In genomic region chr2:49642761-49643160, GRCm38 (mm10) we compare ENCODE assay signal across 18 mouse cellular contexts. TPM values are rescaled to one million over a fixed set of nuclear protein-coding genes. Genes with fewer than 3 reads are reported as not detected.
DNase-seq lines count a peak whose midpoint lies in the region; ATAC-seq and TF ChIP-seq lines count a peak whose summit lies in the region.
"Had no signal": no experiment of that assay in that cellular context is flagged by ENCODE, and none has a peak within 500 bp of the region (broad histone marks: within the 10 kb centered on the region; RNA-seq: fewer than 3 reads in every experiment).

No protein-coding gene starts in this region.

- peaks cover 28% of the 10 kb centered on the region for H3K4me1 ChIP-seq in forebrain, embryonic 12.5 days
- peaks cover 11% of the 10 kb centered on the region; the same call in 1 of the 2 replicates for H3K4me1 ChIP-seq in forebrain, embryonic 10.5 days
- peaks cover 59% of the 10 kb centered on the region for H3K4me1 ChIP-seq in forebrain, embryonic 15.5 days
- peaks cover 14% of the 10 kb centered on the region; the same call in 1 of the 2 replicates for H3K4me1 ChIP-seq in midbrain, postnatal 0 days (ENCODE audit: insufficient read depth, low read length)

- 0 out of 2 replicates have a peak, but pooled peaks have one; percentile 8 for TF ChIP-seq CTCF in midbrain, postnatal 0 days (IDR thresholded peaks at IDR 0.05)

- H3K27me3 ChIP-seq in forebrain, embryonic 12.5 days: no peaks in the 10 kb centered on the region
- H3K27me3 ChIP-seq in forebrain, embryonic 10.5 days (ENCODE audit: poor library complexity, severe bottlenecking): no peaks in the 10 kb centered on the region
- H3K27me3 ChIP-seq in forebrain, embryonic 15.5 days: no peaks in the 10 kb centered on the region
- H3K27me3 ChIP-seq in midbrain, postnatal 0 days (ENCODE audit: insufficient read depth, low read length): no peaks in the 10 kb centered on the region
- H3K27me3 ChIP-seq: CH12.LX; embryonic facial prominence, embryonic 12.5 days; neural tube, embryonic 12.5 days had no signal

- 0 out of 2 replicates have a peak, but pooled peaks have one; percentile 34 for ATAC-seq in forebrain, embryonic 12.5 days (ENCODE audit: low FRiP score)
- peak; percentile 17; the same call in 1 of the 2 replicates for ATAC-seq in forebrain, embryonic 15.5 days (replicated peaks)
- no peak for ATAC-seq in midbrain, postnatal 0 days (ENCODE audit: low FRiP score)

- peak overlapping the region; percentile 15; the same call in 1 of the 2 replicates for H3K4me2 ChIP-seq in forebrain, embryonic 12.5 days
- no peak overlapping the region for H3K4me2 ChIP-seq in forebrain, embryonic 15.5 days (replicated peaks)
- peak overlapping the region; percentile 0; the same call in 1 of the 2 replicates for H3K4me2 ChIP-seq in midbrain, postnatal 0 days (ENCODE audit: low read depth, low read length, poor library complexity, severe bottlenecking)
- H3K4me2 ChIP-seq: embryonic facial prominence, embryonic 12.5 days; neural tube, embryonic 12.5 days had no signal

- peak overlapping the region; percentile 42; the same call in 1 of the 2 replicates for H3K27ac ChIP-seq in forebrain, embryonic 12.5 days
- no peak overlapping the region for H3K27ac ChIP-seq in forebrain, embryonic 10.5 days
- H3K27ac ChIP-seq in forebrain, embryonic 15.5 days (replicated peaks): peak overlapping the region; percentile 55
- no peak overlapping the region for H3K27ac ChIP-seq in midbrain, postnatal 0 days (ENCODE audit: low read depth, low read length)
- H3K27ac ChIP-seq: embryonic facial prominence, embryonic 12.5 days; neural tube, embryonic 12.5 days had no signal

- no peak overlapping the region for H3K4me3 ChIP-seq in forebrain, embryonic 12.5 days (replicated peaks)
- no peak overlapping the region for H3K4me3 ChIP-seq in forebrain, embryonic 10.5 days
- no peak overlapping the region for H3K4me3 ChIP-seq in forebrain, embryonic 15.5 days
- no peak overlapping the region for H3K4me3 ChIP-seq in midbrain, postnatal 0 days (ENCODE audit: low read depth, low read length)
- H3K4me3 ChIP-seq: embryonic facial prominence, embryonic 12.5 days; neural tube, embryonic 12.5 days had no signal

- H3K36me3 ChIP-seq in forebrain, embryonic 12.5 days (replicated peaks): peaks cover 5% of the 10 kb centered on the region; the same call in 1 of the 2 replicates
- peaks cover 44% of the 10 kb centered on the region for H3K36me3 ChIP-seq in forebrain, embryonic 10.5 days (replicated peaks)
- H3K36me3 ChIP-seq in forebrain, embryonic 15.5 days: peaks cover 6% of the 10 kb centered on the region
- 0 out of 2 replicates have a peak, but pooled peaks cover 2% of the 10 kb centered on the region for H3K36me3 ChIP-seq in midbrain, postnatal 0 days (ENCODE audit: insufficient read depth, low read length)
- H3K36me3 ChIP-seq: embryonic facial prominence, embryonic 12.5 days had no signal

- H3K9me3 ChIP-seq in forebrain, embryonic 12.5 days: 0 out of 2 replicates have a peak, but pooled peaks cover 3% of the 10 kb centered on the region
- peaks cover 11% of the 10 kb centered on the region for H3K9me3 ChIP-seq in forebrain, embryonic 10.5 days
- H3K9me3 ChIP-seq in forebrain, embryonic 15.5 days: no peaks in the 10 kb centered on the region
- H3K9me3 ChIP-seq in midbrain, postnatal 0 days (ENCODE audit: low read length): no peaks in the 10 kb centered on the region
- H3K9me3 ChIP-seq: embryonic facial prominence, embryonic 12.5 days had no signal

- WGBS in forebrain, embryonic 12.5 days: 95% methylated on average over 3 of the region's 3 CpGs
- 91% methylated on average over 3 of the region's 3 CpGs for WGBS in forebrain, embryonic 10.5 days
- 73% methylated on average over 3 of the region's 3 CpGs for WGBS in forebrain, embryonic 15.5 days
- 52% methylated on average over 3 of the region's 3 CpGs for WGBS in midbrain, postnatal 0 days

- H3K9ac ChIP-seq in forebrain, embryonic 12.5 days: no peak overlapping the region
- H3K9ac ChIP-seq in forebrain, embryonic 15.5 days (replicated peaks): no peak overlapping the region
- no peak overlapping the region for H3K9ac ChIP-seq in midbrain, postnatal 0 days (replicated peaks; ENCODE audit: low read length, poor library complexity, severe bottlenecking)
- H3K9ac ChIP-seq: embryonic facial prominence, embryonic 12.5 days; neural tube, embryonic 12.5 days had no signal

- no peak for DNase-seq in forebrain, embryonic 10.5 days (ENCODE audit: extremely low spot score, low spot score)
- DNase-seq in layer of hippocampus, adult 11-12 months (ENCODE audit: low spot score): peak; percentile 31
- no peak for DNase-seq in layer of hippocampus, postnatal 10 days (ENCODE audit: low spot score in 2 of 2)
- no peak for DNase-seq in midbrain, postnatal 0 days (ENCODE audit: low spot score)
- no peak for DNase-seq in right cerebral cortex, adult 18-20 months
- DNase-seq: kidney, adult 8-10 months; kidney, postnatal 36 days; layer of hippocampus, postnatal 36 days; left cerebral cortex, postnatal 4 days; lung, adult 2 months; lung, postnatal 4 days; thymus, postnatal 25 days had no signal

RNA-seq across cellular contexts. Expression of gene Kif5c, which starts 23.7 kb away (rescaled TPM):
- polyA plus RNA-seq in forebrain, embryonic 12.5 days (2016; fragmentation: Nextera tagmentation; extraction: Ambion mirVana): 135 and 149 TPM in 2 replicates
- 30.9 and 35.8 TPM in 2 replicates for polyA plus RNA-seq in forebrain, embryonic 10.5 days (2016; fragmentation: Nextera tagmentation; extraction: Ambion mirVana)
- 100 to 1,000 TPM; 545 to 571 TPM for total RNA-seq in layer of hippocampus, postnatal 10 days (2021)
- 171 and 172 TPM in 2 replicates for polyA plus RNA-seq in forebrain, embryonic 15.5 days (2015; fragmentation: Nextera tagmentation; extraction: Ambion mirVana)
- 328 and 412 TPM in 2 replicates for total RNA-seq in midbrain, postnatal 0 days (2014; rRNA removed)
- polyA plus RNA-seq in midbrain, postnatal 0 days (2015; fragmentation: Nextera tagmentation; extraction: Ambion mirVana): 159 and 170 TPM in 2 replicates
- polyA plus RNA-seq: liver, adult 2 months had no signal

Comparison
In these comparisons a context has a peak if more than half of its experiments do, and no peak if none do; other contexts are left out.
1. H3K27ac ChIP-seq: peak in forebrain, embryonic 12.5 days (single experiment) and forebrain, embryonic 15.5 days (single experiment); none in forebrain, embryonic 10.5 days (single experiment) and midbrain, postnatal 0 days (single experiment).